ENCODE assay signal across 8 mouse cellular contexts in the genomic region with DNA sequence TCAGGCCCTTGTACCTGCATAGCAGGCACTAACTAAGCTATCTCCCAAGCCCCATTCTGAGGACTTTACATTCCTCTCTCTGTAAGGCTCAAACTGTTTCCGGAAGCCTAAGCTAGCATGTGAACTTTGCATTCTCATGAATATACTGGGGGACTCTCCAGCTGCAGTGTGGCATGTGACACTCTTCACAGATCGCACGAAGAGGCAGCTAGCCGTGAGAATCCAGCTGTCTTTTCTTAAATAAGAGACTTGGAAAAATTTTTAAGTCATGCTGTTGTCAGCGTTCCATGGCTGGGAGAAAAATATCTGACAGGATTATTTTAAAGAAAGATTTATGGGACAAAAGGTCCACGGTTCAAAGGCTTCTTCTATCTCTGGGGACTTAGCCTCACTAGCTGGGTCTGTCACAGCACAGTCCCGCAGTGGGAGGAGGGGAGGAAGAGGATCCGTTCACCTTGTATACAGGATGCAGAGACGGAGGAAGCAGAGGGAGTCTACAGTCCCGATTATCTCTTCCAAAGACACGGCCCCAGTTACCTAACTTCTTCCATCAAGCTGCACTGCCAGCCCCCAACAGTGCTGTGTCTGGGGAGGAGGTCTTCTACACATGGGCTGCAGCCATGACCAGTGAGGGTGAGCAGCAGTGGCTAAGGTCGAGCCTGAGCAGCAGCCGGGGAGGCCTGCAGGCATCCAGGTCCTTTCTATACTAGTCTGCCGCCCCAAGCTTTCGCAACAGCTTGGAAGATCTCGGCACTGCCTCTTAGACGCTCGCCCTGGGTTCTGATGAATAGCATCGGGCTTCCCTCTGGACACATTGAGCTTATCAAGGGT. TPM values are rescaled to one million over a fixed set of nuclear protein-coding genes. Genes with fewer than 3 reads are reported as not detected.
DNase-seq lines count a peak whose midpoint lies in the region; TF ChIP-seq lines count a peak whose summit lies in the region.

No protein-coding gene starts in this region.

- peaks cover 3% of the 10 kb centered on the region; the same call in 1 of the 2 replicates for H3K4me1 ChIP-seq in testis, adult 2 months (ENCODE audit: control insufficient read depth, insufficient read depth, low read length)

- H3K27ac ChIP-seq in testis, adult 2 months (ENCODE audit: control insufficient read depth, insufficient read depth, low read depth, low read length) = peak overlapping the region; percentile 24; the same call in 1 of the 2 replicates

- no peak for TF ChIP-seq POLR2A in testis, adult 2 months (IDR thresholded peaks at IDR 0.05; ENCODE audit: control insufficient read depth, low read depth, low read length)

- peak; percentile 22 for DNase-seq in embryo, embryonic 10 days (ENCODE audit: low spot score)
- no peak for DNase-seq in embryo, embryonic 10.5 days (ENCODE audit: low spot score)
- no peak for DNase-seq in testis, postnatal 10 days (ENCODE audit: low spot score)
- DNase-seq in lung, postnatal 25 days (ENCODE audit: low spot score) = peak; percentile 38
- no peak for DNase-seq in layer of hippocampus, postnatal 10 days (ENCODE audit: low spot score in 2 of 2)
- no peak for DNase-seq in ovary, postnatal 14 days (ENCODE audit: low spot score)
- no peak for DNase-seq in cerebellum, postnatal 10 days

- no peaks in the 10 kb centered on the region for H3K27me3 ChIP-seq in testis, adult 2 months (ENCODE audit: control insufficient read depth, insufficient read depth, low read length)

- H3K36me3 ChIP-seq in testis, adult 2 months (ENCODE audit: control insufficient read depth, insufficient read depth, low read length) = no peaks in the 10 kb centered on the region

- no peak for TF ChIP-seq CTCF in testis, adult 2 months (IDR thresholded peaks at IDR 0.05; ENCODE audit: control insufficient read depth, insufficient read depth, insufficient replicate concordance, low read depth, low read length)

- H3K4me3 ChIP-seq in testis, adult 2 months (ENCODE audit: control insufficient read depth, low read depth, low read length) = no peak overlapping the region

RNA-seq across cellular contexts. Expression of a gene that starts 51.7 kb away (rescaled TPM):
- 36.4 and 38.7 TPM in 2 replicates for polyA plus RNA-seq in testis, adult 2 months (2012; rRNA removed)
- 10 to 100 TPM; 27.8 to 28.8 TPM for total RNA-seq in layer of hippocampus, postnatal 10 days (2021)

Comparison
In these comparisons a context has a peak if more than half of its experiments do, and no peak if none do; other contexts are left out.
1. DNase-seq: peak in embryo, embryonic 10 days (single experiment) and lung, postnatal 25 days (single experiment); none in embryo, embryonic 10.5 days (single experiment), testis, postnatal 10 days (single experiment), layer of hippocampus, postnatal 10 days (0 of 2), ovary, postnatal 14 days (single experiment) and cerebellum, postnatal 10 days (0 of 2).